Mouse (Mus musculus) G1E (cell line): Measurements from ENCODE around the gene Map4k3. TPM values are rescaled to one million over a fixed set of nuclear protein-coding genes. Genes with fewer than 3 reads are reported as not detected.

ENCODE experiments used
- ATAC-seq: 2 replicates; pipeline ENCODE4 v1.8.0; 2016; ENCODE audit warnings: mild to moderate bottlenecking; ENCODE audit not compliant: insufficient number of reproducible peaks, poor library complexity, low FRiP score, severe bottlenecking; ENCODE audit errors: extremely low read depth
- DNase-seq: peaks from one replicate; pipeline ENCODE4 v3.0.0; 2012; ENCODE audit warnings: low spot score
- H3K27me3 ChIP-seq: 2 replicates; pipeline ENCODE4 v1.6.1; 2012; ENCODE audit warnings: mild to moderate bottlenecking, low read length, inconsistent platforms; ENCODE audit not compliant: insufficient read depth
- H3K36me3 ChIP-seq: replicated peaks from 2 replicates; pipeline ENCODE3; 2012; ENCODE audit warnings: mild to moderate bottlenecking, inconsistent platforms
- H3K4me1 ChIP-seq: 2 replicates; pipeline ENCODE4 v1.6.1; 2012; ENCODE audit warnings: low read depth, low read length, inconsistent platforms, mixed read lengths; ENCODE audit not compliant: insufficient read depth
- H3K4me3 ChIP-seq: 2 replicates; pipeline ENCODE4 v1.5.1; 2012; ENCODE audit warnings: low read depth, mild to moderate bottlenecking, inconsistent platforms, low read length, moderate library complexity, mixed read lengths
- H3K9me3 ChIP-seq: replicated peaks from 2 replicates; pipeline ENCODE4 v1.6.1; 2012; ENCODE audit warnings: inconsistent platforms
- CTCF ChIP-seq: IDR thresholded peaks from 2 replicates; pipeline ENCODE4 v1.5.1; 2012; ENCODE audit warnings: low read depth, low read length, inconsistent platforms, mixed read lengths
- GATA1 ChIP-seq: IDR thresholded peaks from 2 replicates; pipeline ENCODE4 v1.6.1; 2012; ENCODE audit warnings: borderline replicate concordance, low read length, inconsistent platforms, mixed read lengths
- GATA2 ChIP-seq: IDR thresholded peaks from 2 replicates; pipeline ENCODE4 v1.6.1; 2012; ENCODE audit warnings: low read depth, low read length, inconsistent platforms, borderline replicate concordance
- POLR2AphosphoS5 ChIP-seq: IDR thresholded peaks from 2 replicates; pipeline ENCODE4 v1.6.1; 2012; ENCODE audit warnings: low read depth, low read length, inconsistent platforms; ENCODE audit not compliant: insufficient replicate concordance
- TAL1 ChIP-seq: conservative IDR thresholded peaks from 2 replicates; pipeline ENCODE4 v1.6.1; 2012; ENCODE audit warnings: low read depth, low read length, inconsistent platforms, mixed read lengths
- polyA plus RNA-seq: library from polyadenylated mRNA; stranded (reverse); fragments of >175 nt; gene quantifications from 2 replicates; pipeline ENCODE4 v1.2.3, GENCODE M21; 2012
- total RNA-seq, 2 experiments: library from RNA; stranded (forward) in 1 of 2; stranded (reverse) in 1 of 2; fragments of 200-1000 nt in 1 of 2; fragments of >200 nt in 1 of 2; fragmentation: Nextera tagmentation in 1 of 2; gene quantifications; 2 replicates each; pipeline ENCODE4 v1.2.3; 2014 to 2017

Gene Map4k3
- total and polyA plus RNA-seq, 3 experiments, result 0.22 to 0.30 TPM; not detected in 1

- H3K4me1 ChIP-seq, result no peaks in the 10 kb centered on the region
- TF ChIP-seq POLR2AphosphoS5 (no peak), GATA1 (no peak), TAL1 (no peak), GATA2 (no peak), CTCF (no peak)
- no peak for DNase-seq
Observed at GRCm38 (mm10) chr17:80659821-80660220, 68.5 kb downstream of the Map4k3 start.

GRCm38 (mm10) chr17:80654323-80654722, 74.0 kb downstream of the Map4k3 start:
- no peak for TF ChIP-seq TAL1
- TF ChIP-seq GATA2, result no peak
- no peak for TF ChIP-seq POLR2AphosphoS5
- no peak for TF ChIP-seq GATA1
- no peak for TF ChIP-seq CTCF
- ATAC-seq (no peak), DNase-seq (no peak)
- Histone ChIP-seq H3K27me3 (no peaks in the 10 kb centered on the region), H3K4me1 (no peaks in the 10 kb centered on the region), H3K9me3 (no peaks in the 10 kb centered on the region), H3K36me3 (no peaks in the 10 kb centered on the region), H3K4me3 (no peak overlapping the region)

More at GRCm38 (mm10) chr17:80659821-80660220, 68.5 kb downstream of the Map4k3 start:
- ATAC-seq, result no peak
- H3K9me3 ChIP-seq, result peaks cover 5% of the 10 kb centered on the region
- H3K4me3 ChIP-seq, result no peak overlapping the region
- no peaks in the 10 kb centered on the region for H3K27me3 ChIP-seq
- H3K36me3 ChIP-seq, result no peaks in the 10 kb centered on the region

DNA sequence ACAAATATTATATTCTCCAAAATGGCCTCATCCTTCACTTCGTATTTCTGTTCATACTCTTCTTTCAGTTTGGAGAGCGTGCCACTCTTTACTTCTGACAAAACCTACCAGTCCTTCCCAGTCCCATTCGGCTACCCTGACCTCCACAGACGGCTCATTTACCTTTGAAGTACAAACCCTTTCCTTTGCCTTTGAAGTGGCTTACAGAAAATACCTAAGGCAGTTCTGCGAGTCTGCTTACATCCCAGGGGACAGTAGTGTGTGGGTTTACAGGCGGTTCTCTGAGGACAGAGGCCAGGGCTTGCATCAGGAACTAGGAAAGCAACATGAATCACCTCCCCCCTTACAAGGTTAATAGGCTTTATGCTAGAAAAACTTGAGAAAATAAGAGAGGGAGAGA, 75.5 kb downstream of the Map4k3 start:
- ATAC-seq (no peak), DNase-seq (no peak)
- no peaks in the 10 kb centered on the region for H3K36me3 ChIP-seq
- no peaks in the 10 kb centered on the region for H3K4me1 ChIP-seq
- no peaks in the 10 kb centered on the region for H3K27me3 ChIP-seq
- TF ChIP-seq GATA1, result no peak
- TF ChIP-seq TAL1, result no peak
- TF ChIP-seq GATA2, result no peak
- TF ChIP-seq POLR2AphosphoS5, result no peak
- TF ChIP-seq CTCF, result no peak
- H3K4me3 ChIP-seq, result no peak overlapping the region
- H3K9me3 ChIP-seq, result no peaks in the 10 kb centered on the region

DNA sequence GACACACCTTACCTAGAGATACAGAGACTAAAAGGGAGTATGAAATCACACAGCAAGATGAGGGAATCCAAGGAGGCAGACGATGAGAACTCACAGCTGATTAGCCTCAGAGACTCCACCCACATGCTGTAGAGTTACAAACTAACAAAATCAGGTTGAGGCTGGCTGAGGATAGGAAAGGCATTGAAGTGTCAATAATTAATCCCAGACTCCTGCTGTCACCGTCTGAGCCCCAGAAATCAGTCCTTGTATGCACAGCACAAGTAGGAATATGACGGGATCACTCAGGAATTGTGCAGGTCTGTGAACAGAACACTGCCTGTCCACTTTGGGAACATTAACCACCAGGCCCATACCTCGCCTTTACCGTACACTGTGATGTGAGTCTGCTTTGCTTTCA, 81.4 kb downstream of the Map4k3 start:
- ATAC-seq, result no peak
- DNase-seq, result no peak
- Histone ChIP-seq H3K4me3 (no peak overlapping the region), H3K36me3 (no peaks in the 10 kb centered on the region), H3K4me1 (no peaks in the 10 kb centered on the region), H3K27me3 (no peaks in the 10 kb centered on the region), H3K9me3 (peaks cover 10% of the 10 kb centered on the region)
- TF ChIP-seq POLR2AphosphoS5, result no peak
- TF ChIP-seq GATA2, result no peak
- no peak for TF ChIP-seq CTCF

DNA sequence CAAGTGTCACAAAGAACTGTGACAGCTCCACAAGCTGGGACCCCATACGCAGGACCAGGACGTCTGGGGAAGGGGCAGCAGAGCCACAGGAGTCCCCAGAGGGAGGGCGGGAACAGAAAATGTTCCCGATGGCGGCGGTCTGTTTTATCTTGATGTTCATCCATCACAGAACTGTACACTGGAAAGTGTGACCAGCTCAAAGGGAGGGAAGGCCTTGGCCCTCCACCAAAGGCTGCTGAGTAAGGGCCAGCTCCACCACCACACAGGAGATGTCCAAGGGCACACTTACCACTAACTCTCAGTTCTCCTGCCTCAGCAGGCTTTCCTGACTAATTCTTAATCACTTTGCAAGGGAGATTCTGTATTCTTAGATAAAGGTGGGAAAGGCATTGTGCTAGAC, 82.2 kb downstream of the Map4k3 start:
- Histone ChIP-seq H3K27me3 (no peaks in the 10 kb centered on the region), H3K4me1 (no peaks in the 10 kb centered on the region), H3K36me3 (no peaks in the 10 kb centered on the region), H3K9me3 (peaks cover 10% of the 10 kb centered on the region), H3K4me3 (no peak overlapping the region)
- DNase-seq (no peak), ATAC-seq (no peak)
- TF ChIP-seq GATA2 (no peak), GATA1 (no peak), POLR2AphosphoS5 (no peak), CTCF (no peak), TAL1 (no peak)

DNA sequence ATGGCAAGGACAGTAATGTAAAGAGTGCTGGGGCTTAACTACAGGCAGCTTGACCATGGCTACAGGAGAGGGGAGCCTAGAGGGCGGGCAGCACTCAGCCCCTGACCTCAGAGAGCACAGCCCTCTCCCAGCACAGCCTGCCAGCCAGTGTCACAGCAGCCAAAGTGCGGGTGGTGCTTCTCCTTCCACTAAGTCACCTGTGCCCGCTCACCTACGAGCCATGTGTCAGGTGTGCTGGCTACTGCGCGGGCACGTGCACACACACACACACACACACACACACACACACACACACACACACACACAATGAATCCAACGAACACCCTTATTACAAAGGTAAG, 82.6 kb downstream of the Map4k3 start:
- no peak for DNase-seq
- Histone ChIP-seq H3K9me3 (peaks cover 10% of the 10 kb centered on the region), H3K27me3 (no peaks in the 10 kb centered on the region), H3K36me3 (no peaks in the 10 kb centered on the region), H3K4me3 (no peak overlapping the region), H3K4me1 (no peaks in the 10 kb centered on the region)
- no peak for ATAC-seq
- no peak for TF ChIP-seq POLR2AphosphoS5
- TF ChIP-seq GATA1, result no peak
- no peak for TF ChIP-seq GATA2
- no peak for TF ChIP-seq CTCF
- no peak for TF ChIP-seq TAL1
